Mouse (Mus musculus) heart, adult 2 months (tissue): ENCODE data around the gene Dad1. TPM values are rescaled to one million over a fixed set of nuclear protein-coding genes. Genes with fewer than 3 reads are reported as not detected.

ENCODE experiments used
- DNase-seq, 2 experiments: peaks; one replicate each; pipeline ENCODE4 v3.0.0; 2021
- H3K27ac ChIP-seq: fragments of 200-600 bp; 2 replicates; pipeline ENCODE4 v1.8.1; 2022
- H3K27me3 ChIP-seq: fragments of 200-500 bp; 2 replicates; pipeline ENCODE4 v1.6.1; 2012; ENCODE audit warnings: mild to moderate bottlenecking, low read length, inconsistent platforms, mixed read lengths; ENCODE audit not compliant: control insufficient read depth, insufficient read depth
- H3K36me3 ChIP-seq: fragments of 200-500 bp; 2 replicates; pipeline ENCODE4 v1.6.1; 2012; ENCODE audit warnings: low read length, inconsistent platforms; ENCODE audit not compliant: control insufficient read depth, insufficient read depth
- H3K4me1 ChIP-seq: fragments of 200-500 bp; 2 replicates; pipeline ENCODE4 v1.6.1; 2011; ENCODE audit warnings: low read length; ENCODE audit not compliant: control insufficient read depth, insufficient read depth
- H3K4me3 ChIP-seq: fragments of 200-600 bp; 2 replicates; pipeline ENCODE4 v1.8.1; 2022
- H3K79me2 ChIP-seq: fragments of 200-500 bp; replicated peaks from 2 replicates; pipeline ENCODE4 v1.6.1; 2012; ENCODE audit warnings: mild to moderate bottlenecking, inconsistent platforms, low read length, moderate library complexity, mixed read lengths; ENCODE audit not compliant: control insufficient read depth, insufficient read depth
- H3K9ac ChIP-seq: fragments of 200-500 bp; 2 replicates; pipeline ENCODE4 v1.6.1; 2012; ENCODE audit warnings: low read depth, mild to moderate bottlenecking, control low read depth, inconsistent platforms, low read length, mixed read lengths
- CTCF ChIP-seq: fragments of 200-600 bp; IDR thresholded peaks from 2 replicates; pipeline ENCODE4 v1.8.1; 2022; ENCODE audit warnings: antibody characterized with exemption, mild to moderate bottlenecking, moderate library complexity
- EP300 ChIP-seq: fragments of 200-500 bp; IDR thresholded peaks from 2 replicates; pipeline ENCODE4 v1.6.1; 2011; ENCODE audit warnings: low read depth, low read length, control low read depth; ENCODE audit not compliant: insufficient read depth
- POLR2A ChIP-seq: fragments of 200-500 bp; IDR thresholded peaks from 2 replicates; pipeline ENCODE4 v1.6.1; 2011; ENCODE audit warnings: mild to moderate bottlenecking, low read depth, low read length, control low read depth; ENCODE audit not compliant: insufficient read depth
- WGBS: fragments of 180-500 bp; shearing (Covaris S2); methylation state at CpG from one replicate; pipeline ENCODE4 v1.1.7; 2018; 5-methylcytosine and 5-hydroxymethylcytosine counted together
- intact Hi-C: fragments of 180-260 bp; cut with DNase I; formaldehyde crosslinking; loops from one replicate; pipeline ENCODE4 v1.15.1; 2025
- polyA plus RNA-seq: library from polyadenylated mRNA; depleted of rRNA; stranded (reverse); fragments of >200 nt; gene quantifications from 2 replicates; pipeline ENCODE4 v1.2.3, GENCODE M21; 2012
- total RNA-seq, 2 experiments: library from RNA; stranded (reverse); gene quantifications; 2 replicates each; pipeline ENCODE4 v1.2.3; 2021

Dad1 gene
- total and polyA plus RNA-seq, 3 experiments, result 99.0 to 393 (median 115) TPM

- 89% methylated on average over 3 of the region's 3 CpGs for WGBS
Observed at GRCm38 (mm10) chr14:54246232-54246631, 7.7 kb downstream of the Dad1 start.

DNA sequence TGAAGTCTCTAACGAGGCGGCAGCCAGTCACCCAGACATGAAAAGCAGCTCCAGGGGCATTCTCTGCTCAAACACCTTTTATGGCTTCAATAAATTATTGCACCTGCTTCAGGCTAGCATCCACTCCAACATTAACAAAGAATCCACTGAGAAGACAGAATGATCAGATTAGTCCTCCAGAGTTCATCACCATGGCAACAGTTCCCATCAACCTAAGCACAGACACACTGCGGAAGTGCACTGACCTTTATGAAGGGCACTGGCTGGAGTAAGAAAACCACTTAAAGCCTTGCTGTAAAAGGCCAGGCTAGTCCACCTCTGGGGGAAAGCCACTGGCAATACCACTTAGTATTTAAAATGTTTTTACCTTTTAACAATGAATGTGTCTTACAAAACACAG, 9.7 kb downstream of the Dad1 start:
- intact Hi-C loops, result no loop called here
- no peak overlapping the region for H3K27ac ChIP-seq
- WGBS, result 71% methylated on average over 3 of the region's 3 CpGs
- DNase-seq, result no peak
- H3K9ac ChIP-seq, result no peak overlapping the region
- H3K79me2 ChIP-seq, result no peaks in the 10 kb centered on the region
- H3K27me3 ChIP-seq, result no peaks in the 10 kb centered on the region
- H3K4me1 ChIP-seq, result no peaks in the 10 kb centered on the region
- no peak for TF ChIP-seq POLR2A
- peaks cover 2% of the 10 kb centered on the region for H3K36me3 ChIP-seq
- no peak overlapping the region for H3K4me3 ChIP-seq

More at GRCm38 (mm10) chr14:54246232-54246631, 7.7 kb downstream of the Dad1 start:
- TF ChIP-seq POLR2A (no peak), EP300 (no peak), CTCF (no peak)
- Histone ChIP-seq H3K27me3 (no peaks in the 10 kb centered on the region), H3K9ac (no peak overlapping the region), H3K4me1 (peaks cover 2% of the 10 kb centered on the region), H3K79me2 (peaks cover 4% of the 10 kb centered on the region; the same call in 1 of the 2 replicates), H3K4me3 (no peak overlapping the region), H3K27ac (no peak overlapping the region), H3K36me3 (peaks cover 3% of the 10 kb centered on the region)
- intact Hi-C loops, result no loop called here
- DNase-seq, result no peak

DNA sequence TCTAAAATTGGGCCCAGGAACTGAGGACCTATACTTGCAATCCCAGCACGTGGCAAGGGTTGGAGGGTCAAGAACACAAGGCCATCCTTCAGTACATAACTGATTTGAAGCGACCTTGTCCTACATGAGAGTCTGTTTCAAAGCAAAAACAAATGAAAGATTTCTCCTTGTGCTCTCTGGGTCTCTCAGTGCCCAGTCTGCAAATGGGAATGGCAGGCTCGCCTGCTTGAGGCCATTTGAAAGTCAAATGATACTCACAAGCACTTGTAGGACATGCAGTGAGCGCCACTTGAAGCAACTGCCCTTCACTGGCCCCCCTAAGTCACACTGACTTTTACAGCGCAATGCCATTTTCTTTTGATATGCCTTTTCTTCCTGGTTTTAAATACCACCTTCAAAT, 13.4 kb downstream of the Dad1 start:
- Histone ChIP-seq H3K36me3 (peaks cover 2% of the 10 kb centered on the region), H3K79me2 (no peaks in the 10 kb centered on the region), H3K4me1 (no peaks in the 10 kb centered on the region), H3K27me3 (no peaks in the 10 kb centered on the region), H3K9ac (no peak overlapping the region), H3K27ac (no peak overlapping the region), H3K4me3 (no peak overlapping the region)
- intact Hi-C loops, result no loop called here
- DNase-seq, result no peak
- WGBS, result 76% methylated on average over 5 of the region's 5 CpGs
- TF ChIP-seq CTCF (no peak), POLR2A (no peak), EP300 (no peak)

- Histone ChIP-seq H3K9ac (no peak overlapping the region), H3K4me1 (0 out of 2 replicates have a peak, but pooled peaks cover 2% of the 10 kb centered on the region), H3K36me3 (peaks cover 2% of the 10 kb centered on the region), H3K27ac (no peak overlapping the region), H3K27me3 (no peaks in the 10 kb centered on the region), H3K4me3 (no peak overlapping the region), H3K79me2 (no peaks in the 10 kb centered on the region)
- peak; percentile 80 to 84 for DNase-seq
- WGBS, result 15% methylated on average over 7 of the region's 7 CpGs
- TF ChIP-seq CTCF, result peak; percentile 99
- TF ChIP-seq POLR2A, result no peak
- TF ChIP-seq EP300, result peak; percentile 74
- intact Hi-C loops, result loop anchor here (1.0 to 5.0 kb wide), 3 partner anchors 88 to 173 kb away; no protein-coding TSS in a partner anchor
Observed at GRCm38 (mm10) chr14:54239002-54239736, 14.7 kb downstream of the Dad1 start.

DNA sequence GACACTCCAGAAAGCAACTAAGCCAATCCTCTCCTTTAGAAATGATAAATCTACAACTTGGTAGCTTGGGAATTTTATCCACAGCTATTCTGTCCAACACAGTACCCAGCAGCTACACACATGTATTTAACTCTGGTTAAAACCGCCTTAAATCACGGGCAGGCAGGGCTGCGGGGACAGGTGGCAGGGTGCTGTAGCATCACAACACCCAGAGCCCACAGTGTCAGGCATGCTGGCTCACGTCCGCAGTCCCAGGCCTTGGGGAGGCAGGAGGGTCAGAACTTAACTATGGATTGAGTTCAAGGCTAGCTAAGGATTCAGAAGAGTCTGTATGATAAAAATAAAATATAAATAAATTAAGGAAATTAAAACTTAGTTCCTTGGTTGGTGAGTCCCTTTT, 17.0 kb downstream of the Dad1 start:
- H3K27me3 ChIP-seq, result no peaks in the 10 kb centered on the region
- no peak overlapping the region for H3K4me3 ChIP-seq
- whole genome bisulfite sequencing, result 91% methylated on average over 5 of the region's 5 CpGs
- no peaks in the 10 kb centered on the region; the same call in 1 of the 2 replicates for H3K36me3 ChIP-seq
- H3K27ac ChIP-seq, result no peak overlapping the region
- H3K4me1 ChIP-seq, result peaks cover 5% of the 10 kb centered on the region
- TF ChIP-seq EP300 (no peak), CTCF (no peak), POLR2A (no peak)
- no peaks in the 10 kb centered on the region for H3K79me2 ChIP-seq
- H3K9ac ChIP-seq, result no peak overlapping the region
- no peak for DNase-seq
- intact Hi-C loops, result loop anchor here (5.0 kb wide), 2 partner anchors 90 to 110 kb away; no protein-coding TSS in a partner anchor

DNA sequence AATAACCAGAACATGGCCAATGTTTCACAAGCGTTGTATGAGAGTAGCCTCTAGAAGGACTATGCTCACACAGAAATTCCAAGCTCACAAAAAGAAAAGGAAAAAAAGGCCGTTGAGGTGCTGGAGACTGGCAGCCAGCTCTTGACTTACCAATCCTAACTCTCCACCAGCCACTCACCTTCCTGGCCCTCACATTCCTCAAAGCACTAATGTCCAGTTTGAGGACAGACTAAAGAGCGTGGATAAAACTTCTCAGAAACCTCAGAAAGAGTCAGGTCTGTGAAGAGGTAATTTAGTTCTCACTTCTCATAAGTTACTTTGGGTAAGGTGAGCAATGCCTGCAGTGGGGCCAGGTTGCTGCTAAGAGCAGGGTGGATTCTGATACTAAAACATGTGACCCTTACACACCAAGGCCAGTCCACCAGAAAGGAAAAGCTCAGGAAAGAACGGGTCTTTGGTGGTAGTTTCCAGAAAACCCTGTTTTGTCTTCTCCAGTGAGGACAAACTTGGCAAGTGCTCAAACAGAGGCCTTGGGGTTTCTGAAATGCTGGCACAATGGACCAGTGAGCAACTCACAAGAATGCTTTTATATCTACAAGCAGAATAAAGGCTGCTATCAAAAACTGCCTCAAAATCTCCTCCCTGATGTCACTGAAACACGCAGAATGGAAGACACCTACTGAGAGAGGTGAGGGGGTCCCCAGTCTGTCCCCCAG, 17.9 kb downstream of the Dad1 start:
- H3K79me2 ChIP-seq, result no peaks in the 10 kb centered on the region
- peaks cover 5% of the 10 kb centered on the region for H3K4me1 ChIP-seq
- no peak for DNase-seq
- TF ChIP-seq EP300, result no peak
- no peak for TF ChIP-seq CTCF
- TF ChIP-seq POLR2A, result no peak
- no peak overlapping the region for H3K27ac ChIP-seq
- H3K36me3 ChIP-seq, result no peaks in the 10 kb centered on the region; the same call in 1 of the 2 replicates
- no peak overlapping the region for H3K4me3 ChIP-seq
- no peak overlapping the region for H3K9ac ChIP-seq
- H3K27me3 ChIP-seq, result no peaks in the 10 kb centered on the region
- 73% methylated on average over 5 of the region's 5 CpGs for WGBS
- intact Hi-C loops, result loop anchor here (5.0 kb wide), 2 partner anchors 91 to 111 kb away; no protein-coding TSS in a partner anchor
